Mouse (Mus musculus) liver, adult 2 months (tissue): ENCODE measurements around the gene Tiparp.

Source experiments
- CTCF ChIP-seq: fragments of 200-500 bp; IDR thresholded peaks from 2 replicates; pipeline ENCODE4 v1.5.1; 2011; ENCODE audit warnings: low read depth, low read length, control low read depth
- POLR2A ChIP-seq: fragments of 200-500 bp; IDR thresholded peaks from 2 replicates; pipeline ENCODE4 v1.6.1; 2011; ENCODE audit warnings: low read length, control low read depth; ENCODE audit not compliant: insufficient read depth; ENCODE audit errors: extremely low read depth

- TF ChIP-seq CTCF = no peak
- no peak for TF ChIP-seq POLR2A
Observed at GRCm38 (mm10) chr3:65533598-65533997, 5.4 kb downstream of the Tiparp start.
